Mouse (Mus musculus): Measurements from ENCODE around the gene Ubqln2. TPM values are rescaled to one million over a fixed set of nuclear protein-coding genes. Genes with fewer than 3 reads are reported as not detected.

Ubqln2 gene
- total RNA-seq (2021), result 100 to 1,000 TPM; 225 to 229 TPM
- long read RNA-seq, experiment 1, transcript Ubqln2-201 (1 exons, 3,344 nt), result major isoform, 79 of 79 reads
- long read RNA-seq, experiment 1, partial matches to known transcripts, result 0 of 79 reads
- long read RNA-seq, experiment 1, other reads (novel, unspliced or antisense), result 0 of 79 reads
- long read RNA-seq, experiment 2, transcript Ubqln2-201 (1 exons, 3,344 nt), result major isoform, 61 of 61 reads
- long read RNA-seq, experiment 2, partial matches to known transcripts, result 0 of 61 reads
- long read RNA-seq, experiment 2, other reads (novel, unspliced or antisense), result 0 of 61 reads

DNA sequence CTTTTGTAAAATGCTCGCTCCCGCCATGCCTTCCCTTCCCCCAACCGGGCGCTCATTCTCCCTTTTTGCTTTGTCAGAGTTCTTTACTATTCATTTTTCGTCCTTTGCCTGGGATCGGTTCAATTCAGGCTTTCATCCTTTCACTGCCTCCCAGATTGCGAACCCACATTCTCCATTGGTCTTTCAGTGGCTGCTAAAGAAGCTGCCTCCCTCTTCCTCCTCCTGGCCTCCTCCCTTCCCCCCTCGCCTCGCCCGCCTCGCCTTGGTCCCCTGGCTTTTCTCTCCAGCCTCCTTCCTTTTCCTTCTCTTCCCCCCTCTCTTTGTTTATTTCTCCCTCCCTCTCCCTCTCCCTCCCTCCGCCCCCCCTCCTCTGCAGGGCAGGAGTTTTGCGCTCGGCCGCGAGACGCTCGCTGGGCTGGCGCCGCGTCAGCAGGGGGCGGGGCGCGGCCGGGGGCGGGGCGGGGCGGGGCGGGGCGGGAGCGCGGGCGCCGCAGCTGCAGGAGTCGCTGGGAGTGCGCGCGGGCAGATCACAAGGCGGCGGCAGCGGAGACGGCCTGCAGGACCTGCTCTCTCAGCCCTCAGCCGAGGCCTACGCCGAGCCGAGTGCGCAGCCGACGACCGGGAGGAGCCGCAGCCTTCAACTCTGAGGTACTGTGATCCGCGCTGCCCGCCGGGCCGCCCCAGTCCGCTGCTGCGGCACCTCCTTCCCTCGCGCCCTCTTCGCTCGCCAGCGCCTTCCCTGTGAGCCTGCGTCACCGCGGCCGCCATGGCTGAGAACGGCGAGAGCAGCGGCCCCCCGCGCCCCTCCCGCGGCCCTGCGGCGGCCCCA is at the start of gene Ubqln2:
Gene Ubqln2 (plus strand): TSS at position 540 of the 829 bp plus-strand sequence.
- DNase-seq (ENCODE audit: low spot score in 2 of 2), result peak; percentile 67 to 76

DNA sequence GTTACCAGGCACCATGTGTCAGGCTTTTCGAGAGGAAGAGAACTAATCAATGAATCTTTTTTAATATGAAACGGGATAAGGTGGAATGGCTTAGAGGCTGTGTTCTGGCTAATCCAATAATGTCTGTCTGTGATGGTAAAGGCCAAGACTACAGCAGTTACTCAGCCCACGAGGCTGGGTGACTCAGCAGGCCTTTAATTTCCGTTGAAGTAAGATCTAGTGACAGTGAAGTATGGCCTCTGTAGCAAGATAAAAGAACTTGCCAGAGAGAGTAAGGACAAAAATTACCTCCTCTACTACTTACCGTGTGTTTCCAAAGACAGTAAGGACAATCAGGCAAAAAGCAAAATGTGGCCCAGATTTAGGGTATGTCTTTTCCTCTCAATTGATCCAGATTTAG is 46.1 kb upstream of the Ubqln2 start:
- no peak for DNase-seq (ENCODE audit: low spot score in 2 of 2)

DNA sequence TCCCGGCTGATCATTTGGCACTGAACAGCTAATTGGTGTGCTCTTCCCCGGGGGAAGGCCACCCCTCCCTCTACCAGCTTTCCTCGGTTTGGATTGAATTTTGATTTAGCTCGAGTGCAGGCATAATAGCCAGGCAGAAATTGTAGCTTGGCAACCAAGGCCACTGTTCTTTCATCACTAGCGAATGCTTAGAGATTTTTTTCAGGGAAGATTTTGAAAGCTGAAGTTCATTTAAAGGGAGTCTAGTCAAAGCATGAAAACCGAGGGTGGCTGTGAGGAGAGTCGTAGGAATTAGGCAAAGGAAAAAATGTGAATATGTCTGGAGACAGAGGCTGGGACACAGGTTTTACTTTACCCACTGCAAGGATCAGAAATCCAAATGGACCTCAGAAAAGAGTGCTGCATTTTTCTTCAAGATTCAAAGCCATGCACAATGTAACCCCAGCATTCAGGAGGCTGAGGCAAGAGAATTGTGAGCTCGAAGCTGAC is 21.2 kb upstream of the Ubqln2 start:
- peak in 1 of 2 experiments; percentile 12 for DNase-seq (ENCODE audit: low spot score in 2 of 2)

DNA sequence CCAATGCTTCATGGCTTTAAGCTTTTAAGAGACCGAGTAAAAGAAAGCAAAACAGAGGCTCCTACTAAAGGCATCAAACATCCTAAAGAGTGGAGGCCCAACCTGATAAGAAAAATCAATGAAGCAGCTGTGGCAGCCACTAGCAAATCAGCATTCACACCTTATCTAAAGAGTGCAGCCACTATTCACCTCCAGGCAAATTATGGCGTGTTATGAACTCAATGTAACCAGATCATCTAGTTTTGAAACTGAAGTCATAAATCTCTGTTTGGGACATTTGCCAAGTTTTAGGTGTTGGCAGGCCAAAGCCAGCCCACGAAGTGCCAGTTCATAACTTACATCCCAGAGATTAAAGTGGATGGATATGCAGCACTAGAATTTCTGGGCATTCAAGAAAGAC is 5.7 kb upstream of the Ubqln2 start:
- DNase-seq (ENCODE audit: low spot score in 2 of 2), result no peak

DNA sequence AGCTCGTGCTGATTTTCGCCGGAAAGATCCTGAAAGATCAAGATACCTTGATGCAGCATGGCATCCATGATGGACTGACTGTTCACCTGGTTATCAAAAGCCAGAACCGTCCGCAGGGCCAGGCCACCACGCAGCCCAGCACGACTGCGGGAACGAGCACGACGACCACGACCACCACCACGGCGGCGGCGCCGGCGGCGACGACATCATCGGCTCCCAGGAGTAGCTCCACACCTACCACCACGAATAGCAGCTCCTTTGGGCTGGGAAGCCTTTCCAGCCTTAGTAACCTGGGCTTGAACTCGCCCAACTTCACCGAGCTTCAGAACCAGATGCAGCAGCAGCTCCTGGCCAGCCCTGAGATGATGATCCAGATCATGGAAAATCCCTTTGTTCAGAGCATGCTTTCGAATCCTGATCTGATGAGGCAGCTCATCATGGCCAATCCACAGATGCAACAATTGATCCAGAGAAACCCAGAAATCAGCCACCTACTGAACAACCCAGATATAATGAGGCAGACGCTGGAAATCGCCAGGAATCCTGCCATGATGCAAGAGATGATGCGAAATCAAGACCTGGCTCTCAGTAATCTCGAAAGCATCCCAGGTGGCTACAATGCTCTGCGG is 752 bp downstream of the Ubqln2 start:
- DNase-seq (ENCODE audit: low spot score in 2 of 2), result peak; percentile 7 to 8

DNA sequence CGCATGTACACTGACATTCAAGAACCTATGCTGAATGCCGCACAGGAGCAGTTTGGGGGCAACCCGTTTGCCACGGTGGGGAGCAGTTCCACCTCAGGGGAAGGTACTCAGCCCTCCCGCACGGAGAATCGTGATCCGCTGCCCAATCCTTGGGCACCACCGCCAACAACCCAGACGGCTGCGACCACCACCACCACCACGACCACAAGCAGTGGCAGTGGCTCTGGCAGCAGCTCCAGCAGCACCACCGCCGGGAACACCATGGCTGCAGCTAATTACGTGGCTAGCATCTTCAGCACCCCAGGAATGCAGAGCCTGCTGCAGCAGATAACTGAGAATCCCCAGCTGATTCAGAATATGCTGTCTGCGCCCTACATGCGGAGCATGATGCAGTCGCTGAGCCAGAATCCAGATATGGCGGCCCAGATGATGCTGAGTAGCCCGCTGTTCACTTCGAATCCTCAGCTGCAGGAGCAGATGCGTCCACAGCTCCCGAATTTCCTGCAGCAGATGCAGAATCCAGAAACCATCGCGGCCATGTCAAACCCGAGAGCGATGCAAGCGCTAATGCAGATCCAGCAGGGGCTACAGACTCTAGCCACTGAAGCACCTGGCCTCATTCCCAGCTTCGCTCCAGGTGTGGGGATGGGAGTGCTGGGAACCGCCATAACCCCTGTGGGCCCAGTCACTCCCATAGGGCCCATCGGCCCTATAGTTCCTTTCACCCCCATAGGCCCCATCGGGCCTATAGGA is 1.4 kb downstream of the Ubqln2 start:
- DNase-seq (ENCODE audit: low spot score in 2 of 2), result peak; percentile 1 to 15

DNA sequence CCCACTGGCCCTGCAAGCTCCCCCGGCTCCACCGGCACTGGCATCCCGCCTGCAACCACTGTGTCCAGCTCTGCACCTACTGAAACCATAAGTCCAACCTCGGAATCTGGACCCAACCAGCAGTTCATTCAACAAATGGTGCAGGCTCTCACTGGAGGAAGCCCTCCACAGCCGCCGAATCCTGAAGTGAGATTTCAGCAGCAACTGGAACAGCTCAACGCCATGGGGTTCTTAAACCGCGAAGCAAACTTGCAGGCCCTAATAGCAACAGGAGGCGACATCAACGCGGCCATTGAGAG is 2.0 kb downstream of the Ubqln2 start:
- DNase-seq (ENCODE audit: low spot score in 2 of 2), result peak in 1 of 2 experiments; percentile 5

DNA sequence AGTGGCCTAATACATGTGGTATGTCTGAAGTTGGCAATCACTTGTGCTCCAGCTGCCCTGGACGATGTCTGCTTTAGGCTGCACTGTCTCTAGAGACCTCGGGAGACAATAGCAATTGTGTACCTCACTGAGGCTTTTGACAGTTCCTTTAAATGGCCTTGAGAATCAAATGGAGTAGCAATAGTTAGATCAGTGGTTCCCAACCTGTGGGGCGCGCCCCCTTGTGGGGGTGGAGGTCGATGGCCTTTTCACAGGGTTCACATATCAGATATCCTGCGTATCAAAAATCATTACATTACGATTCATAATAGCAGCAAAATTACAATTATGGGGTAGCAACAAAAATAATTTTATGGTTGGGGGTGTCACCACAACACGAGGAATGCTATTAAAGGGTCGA is 7.9 kb downstream of the Ubqln2 start:
- DNase-seq (ENCODE audit: low spot score in 2 of 2), result peak in 1 of 2 experiments; percentile 1

DNA sequence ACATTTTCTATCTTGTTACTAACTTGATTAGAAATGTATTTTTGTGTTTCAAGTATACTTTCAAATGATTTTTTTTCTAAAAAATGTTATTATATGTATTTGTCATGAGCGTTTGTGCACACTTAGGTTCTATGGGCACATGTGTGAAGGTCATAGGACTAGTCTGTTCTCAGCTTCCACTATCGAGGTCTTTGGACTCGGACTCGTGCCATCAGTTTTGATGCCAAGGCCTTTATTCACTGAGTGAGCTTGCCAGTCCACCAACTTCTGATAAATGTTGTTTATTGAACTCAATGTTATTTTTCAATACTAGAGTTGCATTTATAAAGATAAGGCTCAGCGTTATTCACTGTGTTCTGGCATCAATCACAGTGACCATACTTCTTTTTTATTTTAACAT is 17.5 kb downstream of the Ubqln2 start:
- DNase-seq (ENCODE audit: low spot score in 2 of 2), result no peak

DNA sequence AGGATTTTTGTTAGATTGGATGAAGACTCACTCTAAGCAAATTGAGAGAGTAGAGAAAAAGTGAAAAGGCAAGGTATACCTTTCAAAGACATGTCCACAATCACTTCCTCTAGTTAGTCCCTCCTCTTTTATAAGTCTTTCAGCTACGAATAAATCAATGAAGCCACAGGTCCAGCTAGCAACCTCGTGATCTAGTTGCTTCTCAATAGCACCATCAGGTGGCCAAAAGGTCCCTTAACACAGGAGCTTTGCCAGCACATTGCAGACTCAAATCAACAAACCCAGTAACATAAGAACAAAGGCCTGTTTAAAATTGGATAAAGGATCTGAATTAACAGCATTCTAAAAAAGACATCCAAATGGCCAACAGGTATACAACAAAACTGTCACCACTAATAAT is 30.4 kb downstream of the Ubqln2 start:
- no peak for DNase-seq (ENCODE audit: low spot score in 2 of 2)

Other genes with a start within 250 kb of the Ubqln2 start
- gene Cypt3, start 60.4 kb downstream of the Ubqln2 start, total RNA-seq (2021), result not detected
- 1 to 10 TPM; 2.2 to 2.4 TPM for gene Kctd12b, start 198.2 kb downstream of the Ubqln2 start, total RNA-seq (2021)
- gene Nbdy, start 225.4 kb downstream of the Ubqln2 start, total RNA-seq (2021), result 10 to 100 TPM; 49.1 to 52.1 TPM